Mouse (Mus musculus): ENCODE data around the gene Hist1h4i.
"Not testable (repeated sequence)": the region's sequence is repeated elsewhere in the genome, so short reads cannot be mapped to it uniquely, and the experiment has no call there.

Gene Hist1h4i

DNA sequence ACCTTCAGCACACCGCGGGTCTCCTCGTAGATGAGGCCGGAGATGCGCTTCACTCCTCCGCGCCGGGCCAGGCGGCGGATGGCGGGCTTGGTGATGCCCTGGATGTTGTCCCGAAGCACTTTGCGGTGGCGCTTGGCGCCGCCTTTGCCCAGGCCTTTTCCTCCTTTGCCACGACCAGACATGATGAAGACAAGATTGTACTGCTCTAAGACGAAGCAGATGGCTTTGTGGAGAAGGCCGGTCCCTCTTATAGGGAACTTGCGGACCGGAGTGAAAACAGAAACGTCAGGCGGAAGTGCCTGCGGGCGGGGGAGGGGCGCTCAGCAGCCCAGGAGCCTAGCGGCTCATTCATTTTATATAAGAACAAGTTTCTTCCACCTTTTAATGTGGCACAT is at the start of gene Hist1h4i:
Gene Hist1h4i (minus strand): TSS at position 221 of the 395 bp plus-strand sequence.
- peak; percentile 91 to 93 for DNase-seq (ENCODE audit: low spot score in 2 of 2)

GRCm38 (mm10) chr13:22084140-22084539 is 43.0 kb upstream of the Hist1h4i start, which contains the start of gene Vmn1r188:
TSS of gene Vmn1r188 (plus strand) at chr13:22084440.
- DNase-seq (ENCODE audit: low spot score in 2 of 2), result not testable (repeated sequence)

DNA sequence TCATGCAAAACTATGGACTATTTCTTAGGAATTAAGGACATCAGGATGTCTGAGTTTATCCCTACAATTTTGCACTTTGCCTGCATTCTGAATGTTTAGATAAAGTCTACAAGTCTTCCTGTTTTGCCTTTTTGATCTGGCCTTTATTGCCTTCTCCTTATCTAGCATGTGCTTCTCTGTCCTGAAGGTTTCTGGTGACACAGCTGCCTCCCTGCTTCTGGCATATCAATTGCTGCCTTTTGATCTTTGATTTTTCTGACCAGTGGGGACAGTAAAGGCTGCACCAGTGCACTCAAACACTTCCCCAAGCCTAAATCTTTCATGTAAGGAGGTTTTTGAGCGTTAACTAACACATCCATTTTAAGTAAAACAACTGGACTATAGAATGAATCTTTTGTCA is 22.3 kb upstream of the Hist1h4i start:
- DNase-seq (ENCODE audit: low spot score in 2 of 2), result no peak

- DNase-seq (ENCODE audit: low spot score in 2 of 2), result no peak
Measured at GRCm38 (mm10) chr13:22061422-22061821, 20.3 kb upstream of the Hist1h4i start.

- DNase-seq (ENCODE audit: low spot score in 2 of 2), result no peak
Measured at GRCm38 (mm10) chr13:22053754-22054153, 12.6 kb upstream of the Hist1h4i start.

DNA sequence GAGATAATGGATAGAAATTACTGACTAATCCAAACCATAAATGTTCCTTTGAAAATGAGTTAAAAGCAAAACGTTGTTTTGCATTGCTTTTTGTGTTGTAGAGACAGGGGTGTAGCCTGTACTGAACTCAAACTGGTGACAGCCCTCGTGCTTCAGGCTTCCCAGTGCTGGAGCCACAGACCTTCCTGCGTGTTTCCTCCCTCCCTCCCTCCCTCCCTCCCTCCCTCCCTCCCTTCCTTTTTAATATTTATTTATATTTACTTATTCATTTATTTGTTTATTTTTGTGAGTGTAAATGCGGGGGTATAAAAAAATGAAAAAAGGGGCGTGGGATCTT is 10.3 kb upstream of the Hist1h4i start:
- no peak for DNase-seq (ENCODE audit: low spot score in 2 of 2)

- DNase-seq (ENCODE audit: low spot score in 2 of 2), result peak; percentile 80 to 89
Measured at GRCm38 (mm10) chr13:22050591-22051522, 9.7 kb upstream of the Hist1h4i start.

GRCm38 (mm10) chr13:22049737-22050440 is 8.7 kb upstream of the Hist1h4i start:
- DNase-seq (ENCODE audit: low spot score in 2 of 2), result no peak

- no peak for DNase-seq (ENCODE audit: low spot score in 2 of 2)
Measured at GRCm38 (mm10) chr13:22049041-22049440, 7.9 kb upstream of the Hist1h4i start.

DNA sequence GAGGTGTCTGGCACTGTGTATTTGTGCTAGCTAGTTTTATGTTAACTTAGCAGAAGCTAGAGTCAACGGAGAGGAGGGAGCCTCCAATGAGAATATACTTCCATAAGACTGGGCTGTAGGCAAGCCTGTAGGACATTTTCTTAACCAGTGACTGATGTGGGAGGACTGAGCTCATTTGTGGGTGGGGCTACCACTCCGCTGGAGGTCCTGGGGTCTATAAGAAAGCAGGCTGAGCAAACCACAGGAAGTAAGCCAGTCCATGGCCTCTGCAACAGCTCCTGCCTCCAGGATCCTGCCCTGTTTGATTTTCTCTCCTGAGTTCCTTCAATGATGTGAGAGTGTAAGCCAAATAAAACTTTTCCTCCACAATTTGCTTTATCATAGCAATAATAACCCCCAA is 4.1 kb upstream of the Hist1h4i start:
- DNase-seq (ENCODE audit: low spot score in 2 of 2), result no peak

DNA sequence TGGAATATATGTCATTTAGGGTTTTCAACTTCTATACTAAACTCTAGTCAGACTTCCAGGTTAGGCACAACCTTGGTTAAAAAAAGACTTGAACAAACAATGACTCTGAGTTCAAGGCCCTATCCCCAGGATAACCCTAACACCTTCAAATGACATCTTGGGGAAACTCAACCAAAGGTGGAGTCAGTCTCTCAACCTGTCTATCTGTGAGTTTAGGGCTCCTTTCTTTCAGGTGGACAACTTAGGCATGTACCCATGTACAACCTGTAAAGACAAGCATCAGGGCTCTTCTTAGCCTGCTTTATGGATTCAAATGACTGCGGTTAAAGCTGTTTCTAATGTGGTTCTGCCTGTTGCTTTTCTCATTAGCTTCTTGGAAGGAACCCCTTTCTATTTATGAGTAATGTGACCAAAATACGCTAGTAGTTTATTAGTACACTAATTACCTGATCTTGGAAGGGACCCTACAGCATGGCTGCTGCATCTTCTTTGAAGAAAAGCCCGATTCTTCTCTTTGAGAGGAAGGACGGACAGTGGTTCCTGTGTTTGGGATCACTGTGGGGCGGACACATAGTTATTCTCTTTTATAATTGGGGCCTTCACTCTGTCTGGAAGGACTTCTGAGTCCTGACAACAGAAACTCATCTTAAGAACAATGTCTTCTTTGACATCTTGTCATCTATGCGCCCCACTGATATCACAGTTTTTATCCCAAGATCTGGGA is 3.4 kb upstream of the Hist1h4i start:
- DNase-seq (ENCODE audit: low spot score in 2 of 2), result no peak

- no peak for DNase-seq (ENCODE audit: low spot score in 2 of 2)
Measured at GRCm38 (mm10) chr13:22043503-22044431, 2.6 kb upstream of the Hist1h4i start.

DNA sequence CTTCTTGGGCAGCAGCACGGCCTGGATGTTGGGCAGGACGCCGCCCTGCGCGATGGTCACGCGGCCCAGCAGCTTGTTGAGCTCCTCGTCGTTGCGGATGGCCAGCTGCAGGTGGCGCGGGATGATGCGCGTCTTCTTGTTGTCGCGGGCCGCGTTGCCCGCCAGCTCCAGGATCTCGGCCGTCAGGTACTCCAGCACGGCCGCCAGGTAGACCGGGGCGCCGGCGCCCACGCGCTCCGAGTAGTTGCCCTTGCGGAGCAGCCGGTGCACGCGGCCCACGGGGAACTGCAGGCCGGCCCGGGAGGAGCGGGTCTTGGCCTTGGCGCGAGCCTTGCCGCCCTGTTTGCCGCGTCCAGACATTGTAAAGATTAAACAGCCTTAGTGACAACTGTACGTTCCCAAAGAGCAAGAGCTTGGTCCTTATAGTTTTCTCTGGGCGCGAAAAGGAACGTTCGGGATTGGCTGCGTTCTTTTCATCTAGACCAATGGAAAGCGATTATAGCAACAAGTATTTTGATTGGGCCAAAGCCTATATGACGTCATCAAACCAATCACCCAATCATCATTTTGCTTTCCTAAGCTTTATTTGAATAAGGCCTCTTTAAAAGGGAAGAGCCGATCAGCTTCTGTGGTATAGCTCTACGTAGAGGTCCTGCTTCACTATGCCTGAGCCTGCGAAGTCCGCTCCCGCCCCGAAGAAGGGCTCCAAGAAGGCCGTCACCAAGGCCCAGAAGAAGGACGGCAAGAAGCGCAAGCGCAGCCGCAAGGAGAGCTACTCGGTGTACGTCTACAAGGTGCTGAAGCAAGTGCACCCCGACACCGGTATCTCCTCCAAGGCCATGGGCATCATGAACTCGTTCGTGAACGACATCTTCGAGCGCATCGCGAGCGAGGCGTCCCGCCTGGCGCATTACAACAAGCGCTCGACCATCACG is 1.7 kb upstream of the Hist1h4i start, which contains the start of the genes Hist1h2ag and Hist1h2bj:
Gene Hist1h2ag (minus strand): TSS at position 377 of the 935 bp plus-strand sequence.
Gene Hist1h2bj (plus strand): TSS at position 647 of the 935 bp plus-strand sequence.
- DNase-seq (ENCODE audit: low spot score in 2 of 2), result peak; percentile 86 to 89

- no peak for DNase-seq (ENCODE audit: low spot score in 2 of 2)
Measured at GRCm38 (mm10) chr13:22041651-22042567, 747 bp upstream of the Hist1h4i start.

- no peak for DNase-seq (ENCODE audit: low spot score in 2 of 2)
Measured at GRCm38 (mm10) chr13:22040464-22041141, 559 bp downstream of the Hist1h4i start.

DNA sequence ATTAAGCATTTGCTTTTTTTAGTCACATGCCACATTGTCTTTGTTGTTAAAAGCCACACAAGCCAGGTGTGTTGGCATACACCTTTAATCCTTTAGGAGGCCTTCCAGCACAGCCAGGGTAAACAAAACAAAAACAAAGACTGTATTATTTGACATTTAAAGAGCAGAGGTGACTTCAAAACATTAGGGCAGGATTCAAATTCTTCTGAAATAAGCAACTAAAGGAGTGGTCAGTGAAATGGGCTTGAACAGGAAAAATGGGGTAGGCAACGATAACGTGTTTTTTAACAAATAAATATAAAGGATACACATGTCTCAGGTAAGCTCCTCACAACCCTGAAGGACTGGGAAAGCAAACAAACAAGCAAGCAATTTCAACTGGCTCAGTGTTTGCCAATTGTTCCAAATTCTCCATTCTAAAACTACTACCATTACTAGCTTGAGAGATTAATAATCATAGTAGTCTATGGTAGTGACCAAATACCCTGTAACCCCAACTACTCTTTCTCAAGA is 1.2 kb downstream of the Hist1h4i start:
- DNase-seq (ENCODE audit: low spot score in 2 of 2), result no peak

- no peak for DNase-seq (ENCODE audit: low spot score in 2 of 2)
Measured at GRCm38 (mm10) chr13:22039364-22039763, 1.8 kb downstream of the Hist1h4i start.

DNA sequence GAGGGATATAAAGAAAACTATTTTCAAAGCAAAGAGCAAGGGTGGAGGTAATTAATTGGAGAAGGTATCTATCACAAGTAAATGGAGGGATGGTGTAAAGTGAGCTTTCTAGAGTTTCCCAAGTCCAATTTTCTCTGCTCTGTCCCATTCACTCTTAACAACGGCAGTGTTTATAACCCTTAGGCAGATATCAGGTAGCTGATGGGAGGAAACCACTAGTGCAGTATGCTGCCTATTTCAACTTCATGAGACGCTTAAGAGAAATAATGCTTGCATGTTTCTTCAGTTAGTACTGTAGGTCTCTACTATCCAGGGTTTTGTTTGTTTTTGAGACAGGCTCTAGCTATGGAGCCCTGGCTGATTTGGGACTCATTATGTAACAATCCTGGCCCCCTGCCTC is 3.7 kb downstream of the Hist1h4i start:
- no peak for DNase-seq (ENCODE audit: low spot score in 2 of 2)
